Mouse (Mus musculus) c-Kit-negative CD71-positive TER-119-positive erythroid progenitor cells, embryonic 14.5 days (primary cell): ENCODE measurements at regions not wholly inside any gene's neighbourhood (a gene's known extent, or its start where the extent isn't known, plus 50 kb on each side); places are given as distances from the start of the nearest gene placed in this dataset.

Experiments
- DNase-seq: peaks from one replicate; pipeline ENCODE4 v3.0.0-alpha.2; 2013; ENCODE audit warnings: low read depth, low spot score

DNA sequence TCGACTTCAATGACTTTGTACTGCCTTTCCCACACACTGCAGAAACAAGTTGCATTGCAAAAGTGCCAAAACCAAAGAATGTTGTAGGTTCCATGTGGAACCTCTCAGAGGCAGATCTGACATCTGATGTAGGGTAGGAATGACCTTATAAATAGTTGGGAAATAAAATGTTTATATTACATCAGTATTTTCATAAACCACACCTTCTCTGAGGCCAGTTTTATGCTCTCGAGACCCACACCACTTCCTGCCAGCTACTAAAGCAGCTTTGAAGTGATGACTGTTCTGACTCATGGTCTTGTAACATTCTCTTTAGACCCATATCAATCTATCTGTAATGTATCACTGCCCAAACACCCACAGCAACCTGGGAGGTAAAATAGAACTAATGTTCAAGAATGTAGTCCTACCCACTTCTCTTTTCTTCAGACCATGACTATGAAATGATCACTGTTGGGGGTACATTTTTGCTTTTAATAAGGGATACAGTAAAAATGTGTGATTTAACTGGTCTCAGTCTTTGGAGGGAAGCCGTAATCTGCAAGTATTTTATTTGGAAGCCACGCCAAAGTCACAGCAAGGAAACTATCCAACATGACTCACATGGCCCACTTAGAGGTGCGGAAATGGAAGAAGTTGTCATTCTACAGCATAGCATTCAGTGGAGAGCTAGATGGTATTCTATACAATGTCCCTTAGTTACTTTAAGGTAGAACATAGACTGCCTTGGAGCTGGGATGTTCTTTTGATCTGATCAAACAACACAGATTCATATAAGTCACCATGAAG is 199.4 kb downstream of the Snx13 start:
- no peak for DNase-seq

GRCm38 (mm10) chr12:35232322-35232673 is 185.3 kb downstream of the Snx13 start:
- DNase-seq: no peak

- no peak for DNase-seq
Measured at GRCm38 (mm10) chr12:35231414-35232321, 184.7 kb downstream of the Snx13 start.

DNA sequence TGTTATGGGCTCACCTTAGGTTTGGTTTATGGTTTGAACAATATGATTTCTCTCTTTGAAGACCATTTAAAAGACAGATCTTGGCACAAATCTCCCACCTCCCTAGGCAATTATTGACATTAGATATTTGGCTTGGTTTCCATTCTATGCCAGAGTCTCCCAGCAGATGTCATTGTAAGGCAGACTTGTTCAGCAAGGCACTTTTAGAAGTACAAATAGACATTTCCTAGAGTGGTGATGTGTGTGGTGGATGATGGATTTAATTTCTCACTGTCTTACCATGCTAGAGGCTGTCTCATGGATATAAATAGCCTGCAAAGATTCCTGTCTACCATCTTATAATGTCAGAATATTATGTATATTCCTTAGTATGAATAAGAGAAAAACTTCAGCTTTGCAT is 173.4 kb downstream of the Snx13 start:
- no peak for DNase-seq

DNA sequence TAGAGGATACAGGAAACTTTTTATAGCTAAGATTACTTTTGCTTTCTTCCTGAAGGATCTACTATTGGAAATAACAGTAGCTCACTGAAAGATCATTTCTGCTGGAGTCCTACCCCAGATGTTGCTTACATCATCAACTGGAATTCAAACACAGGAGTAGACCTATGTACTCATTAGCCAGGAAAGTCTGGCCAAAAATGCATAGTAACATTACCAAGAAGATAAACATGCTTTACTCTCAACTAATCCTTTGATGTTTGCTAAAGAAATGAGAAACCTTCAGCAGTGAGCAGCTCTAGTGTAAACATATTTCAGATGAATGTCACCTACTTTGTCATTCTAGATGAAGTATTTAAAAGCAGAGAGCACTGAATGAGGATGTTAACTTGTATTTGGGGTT is 173.0 kb downstream of the Snx13 start:
- no peak for DNase-seq

DNA sequence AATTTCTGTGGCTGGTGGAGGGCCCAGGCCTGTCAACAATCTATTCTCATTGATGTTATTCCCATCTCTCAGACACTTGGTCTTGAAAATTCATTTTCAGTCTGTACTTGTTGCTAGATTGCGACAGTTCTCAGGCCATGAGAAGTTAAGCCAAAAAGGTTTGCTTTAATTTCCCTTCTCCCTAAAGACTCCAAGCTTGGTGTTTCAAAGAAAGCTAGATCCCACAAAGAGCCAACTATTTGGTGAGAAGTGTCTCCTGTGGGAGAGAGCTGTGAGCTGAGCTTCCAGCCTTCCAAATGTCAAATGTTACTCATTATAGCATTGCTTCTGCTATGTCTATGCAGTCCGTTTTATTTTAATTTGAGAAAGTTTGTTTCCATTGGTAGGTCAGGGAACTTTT is 169.7 kb downstream of the Snx13 start:
- no peak for DNase-seq

GRCm38 (mm10) chr12:35209399-35209798 is 162.4 kb downstream of the Snx13 start:
- DNase-seq: no peak

DNA sequence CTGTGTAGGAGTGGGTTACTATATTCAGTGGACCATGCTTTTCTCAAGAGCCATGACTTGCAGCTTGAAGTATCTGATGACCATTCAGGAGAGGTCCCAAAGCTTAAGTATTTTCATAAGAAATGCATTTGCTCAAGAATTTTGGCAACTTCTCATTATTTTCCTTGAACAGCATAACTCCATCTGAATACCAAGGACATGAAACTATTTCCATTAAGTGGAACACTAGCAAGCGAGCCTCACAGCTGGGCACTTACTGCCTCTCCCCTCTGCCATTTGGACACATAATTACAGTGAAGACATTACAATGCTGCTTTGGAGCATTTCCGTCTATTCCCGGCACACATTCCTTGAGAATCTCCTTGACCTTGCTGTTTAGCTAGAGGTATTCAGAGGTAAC is 160.6 kb downstream of the Snx13 start:
- DNase-seq: no peak

DNA sequence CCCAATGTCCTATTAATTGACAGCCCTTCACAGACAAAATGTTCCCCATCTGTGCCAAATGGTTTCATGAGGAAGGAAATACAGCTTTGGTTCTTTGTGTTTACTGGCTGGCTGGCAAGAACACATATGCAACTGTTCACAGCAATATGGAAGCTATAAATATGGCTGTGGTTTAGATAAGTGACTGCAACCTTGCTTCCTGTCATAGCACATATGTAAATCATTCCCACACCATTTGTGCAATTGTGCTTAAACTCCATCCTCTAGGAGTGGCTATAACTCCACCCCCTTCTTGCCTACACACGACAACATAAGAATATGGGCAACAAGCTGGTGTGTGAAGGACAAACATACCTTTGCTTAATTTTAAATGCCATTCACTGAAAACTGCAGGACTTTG is 156.4 kb downstream of the Snx13 start:
- no peak for DNase-seq

GRCm38 (mm10) chr12:35200110-35200509 is 153.1 kb downstream of the Snx13 start:
- no peak for DNase-seq
